Mouse (Mus musculus): ENCODE data around the gene Chrnd. TPM values are rescaled to one million over a fixed set of nuclear protein-coding genes. Genes with fewer than 3 reads are reported as not detected.

The Chrnd gene
- polyA plus RNA-seq, 1 experiment from 2014 or later = not detected

- H3K4me2 ChIP-seq (ENCODE audit: low read length) = no peak overlapping the region
- H3K9ac ChIP-seq (replicated peaks; ENCODE audit: low read depth, low read length) = no peak overlapping the region
- no peak overlapping the region for H3K4me3 ChIP-seq (replicated peaks; ENCODE audit: low read length)
- H3K27me3 ChIP-seq (replicated peaks; ENCODE audit: control insufficient read depth, insufficient read depth, low read length) = no peaks in the 10 kb centered on the region
- no peaks in the 10 kb centered on the region for H3K9me3 ChIP-seq (ENCODE audit: control insufficient read depth, low read length)
- H3K36me3 ChIP-seq (ENCODE audit: control insufficient read depth, insufficient read depth) = no peaks in the 10 kb centered on the region
- no peaks in the 10 kb centered on the region for H3K4me1 ChIP-seq (replicated peaks; ENCODE audit: control insufficient read depth, insufficient read depth, low read length)
- no peak overlapping the region for H3K27ac ChIP-seq (ENCODE audit: low read length)
- ATAC-seq = no peak
- 81% methylated on average over 12 of the region's 12 CpGs for WGBS
Measured at GRCm38 (mm10) chr1:87198119-87199065, 8.0 kb downstream of the Chrnd start.

GRCm38 (mm10) chr1:87200811-87201210 is 10.4 kb downstream of the Chrnd start:
- Histone ChIP-seq H3K4me2 (ENCODE audit: low read length) (no peak overlapping the region), H3K9ac (replicated peaks; ENCODE audit: low read depth, low read length) (no peak overlapping the region), H3K4me1 (replicated peaks; ENCODE audit: control insufficient read depth, insufficient read depth, low read length) (no peaks in the 10 kb centered on the region), H3K4me3 (replicated peaks; ENCODE audit: low read length) (no peak overlapping the region), H3K9me3 (ENCODE audit: control insufficient read depth, low read length) (no peaks in the 10 kb centered on the region), H3K27ac (ENCODE audit: low read length) (no peak overlapping the region), H3K27me3 (replicated peaks; ENCODE audit: control insufficient read depth, insufficient read depth, low read length) (no peaks in the 10 kb centered on the region), H3K36me3 (ENCODE audit: control insufficient read depth, insufficient read depth) (no peaks in the 10 kb centered on the region)
- 59% methylated on average over 2 of the region's 2 CpGs for WGBS
- ATAC-seq = no peak

GRCm38 (mm10) chr1:87201848-87202247 is 11.4 kb downstream of the Chrnd start:
- H3K4me3 ChIP-seq (replicated peaks; ENCODE audit: low read length) = no peak overlapping the region
- no peaks in the 10 kb centered on the region for H3K4me1 ChIP-seq (replicated peaks; ENCODE audit: control insufficient read depth, insufficient read depth, low read length)
- H3K9ac ChIP-seq (replicated peaks; ENCODE audit: low read depth, low read length) = no peak overlapping the region
- peaks cover 7% of the 10 kb centered on the region; the same call in 1 of the 2 replicates for H3K27me3 ChIP-seq (replicated peaks; ENCODE audit: control insufficient read depth, insufficient read depth, low read length)
- H3K27ac ChIP-seq (ENCODE audit: low read length) = no peak overlapping the region
- H3K4me2 ChIP-seq (ENCODE audit: low read length) = no peak overlapping the region
- no peaks in the 10 kb centered on the region for H3K36me3 ChIP-seq (ENCODE audit: control insufficient read depth, insufficient read depth)
- WGBS = 47% methylated on average over 1 of the region's 1 CpGs
- ATAC-seq = no peak
- no peaks in the 10 kb centered on the region for H3K9me3 ChIP-seq (ENCODE audit: control insufficient read depth, low read length)

GRCm38 (mm10) chr1:87203779-87204178 is 13.4 kb downstream of the Chrnd start:
- Histone ChIP-seq H3K4me2 (ENCODE audit: low read length) (no peak overlapping the region), H3K27ac (ENCODE audit: low read length) (no peak overlapping the region), H3K9ac (replicated peaks; ENCODE audit: low read depth, low read length) (no peak overlapping the region), H3K9me3 (ENCODE audit: control insufficient read depth, low read length) (no peaks in the 10 kb centered on the region), H3K4me3 (replicated peaks; ENCODE audit: low read length) (no peak overlapping the region), H3K36me3 (ENCODE audit: control insufficient read depth, insufficient read depth) (no peaks in the 10 kb centered on the region), H3K4me1 (replicated peaks; ENCODE audit: control insufficient read depth, insufficient read depth, low read length) (no peaks in the 10 kb centered on the region), H3K27me3 (replicated peaks; ENCODE audit: control insufficient read depth, insufficient read depth, low read length) (peaks cover 9% of the 10 kb centered on the region; the same call in 1 of the 2 replicates)
- ATAC-seq = no peak
- WGBS = 83% methylated on average over 5 of the region's 5 CpGs

GRCm38 (mm10) chr1:87204465-87204864 is 14.1 kb downstream of the Chrnd start, which contains the start of gene Chrng:
TSS of gene Chrng (plus strand) at chr1:87204657.
- Histone ChIP-seq H3K36me3 (ENCODE audit: control insufficient read depth, insufficient read depth) (no peaks in the 10 kb centered on the region), H3K9ac (replicated peaks; ENCODE audit: low read depth, low read length) (no peak within 1 kb of the TSS), H3K4me2 (ENCODE audit: low read length) (no peak within 1 kb of the TSS), H3K27ac (ENCODE audit: low read length) (no peak within 1 kb of the TSS), H3K4me1 (replicated peaks; ENCODE audit: control insufficient read depth, insufficient read depth, low read length) (no peaks in the 10 kb centered on the region), H3K27me3 (replicated peaks; ENCODE audit: control insufficient read depth, insufficient read depth, low read length) (peaks cover 9% of the 10 kb centered on the region; the same call in 1 of the 2 replicates), H3K9me3 (ENCODE audit: control insufficient read depth, low read length) (no peaks in the 10 kb centered on the region), H3K4me3 (replicated peaks; ENCODE audit: low read length) (no peak within 1 kb of the TSS)
- ATAC-seq = no peak
- 92% methylated on average over 7 of the region's 7 CpGs for WGBS

- ATAC-seq = no peak
- Histone ChIP-seq H3K4me2 (ENCODE audit: low read length) (no peak overlapping the region), H3K4me1 (replicated peaks; ENCODE audit: control insufficient read depth, insufficient read depth, low read length) (no peaks in the 10 kb centered on the region), H3K36me3 (ENCODE audit: control insufficient read depth, insufficient read depth) (no peaks in the 10 kb centered on the region), H3K9ac (replicated peaks; ENCODE audit: low read depth, low read length) (no peak overlapping the region), H3K4me3 (replicated peaks; ENCODE audit: low read length) (no peak overlapping the region), H3K9me3 (ENCODE audit: control insufficient read depth, low read length) (no peaks in the 10 kb centered on the region), H3K27me3 (replicated peaks; ENCODE audit: control insufficient read depth, insufficient read depth, low read length) (peaks cover 9% of the 10 kb centered on the region; the same call in 1 of the 2 replicates), H3K27ac (ENCODE audit: low read length) (no peak overlapping the region)
- WGBS = 73% methylated on average over 6 of the region's 6 CpGs
Measured at GRCm38 (mm10) chr1:87205038-87205437, 14.6 kb downstream of the Chrnd start.

- ATAC-seq = no peak
- H3K27ac ChIP-seq (ENCODE audit: low read length) = no peak overlapping the region
- 50% methylated on average over 3 of the region's 3 CpGs for WGBS
- H3K9ac ChIP-seq (replicated peaks; ENCODE audit: low read depth, low read length) = no peak overlapping the region
- no peak overlapping the region for H3K4me2 ChIP-seq (ENCODE audit: low read length)
- peaks cover 9% of the 10 kb centered on the region; the same call in 1 of the 2 replicates for H3K27me3 ChIP-seq (replicated peaks; ENCODE audit: control insufficient read depth, insufficient read depth, low read length)
- H3K4me3 ChIP-seq (replicated peaks; ENCODE audit: low read length) = no peak overlapping the region
- H3K36me3 ChIP-seq (ENCODE audit: control insufficient read depth, insufficient read depth) = no peaks in the 10 kb centered on the region
- H3K9me3 ChIP-seq (ENCODE audit: control insufficient read depth, low read length) = no peaks in the 10 kb centered on the region
- no peaks in the 10 kb centered on the region for H3K4me1 ChIP-seq (replicated peaks; ENCODE audit: control insufficient read depth, insufficient read depth, low read length)
Measured at GRCm38 (mm10) chr1:87205502-87205901, 15.1 kb downstream of the Chrnd start.

GRCm38 (mm10) chr1:87206339-87206738 is 15.9 kb downstream of the Chrnd start:
- Histone ChIP-seq H3K4me1 (replicated peaks; ENCODE audit: control insufficient read depth, insufficient read depth, low read length) (no peaks in the 10 kb centered on the region), H3K9me3 (ENCODE audit: control insufficient read depth, low read length) (no peaks in the 10 kb centered on the region), H3K9ac (replicated peaks; ENCODE audit: low read depth, low read length) (no peak overlapping the region), H3K36me3 (ENCODE audit: control insufficient read depth, insufficient read depth) (no peaks in the 10 kb centered on the region), H3K27ac (ENCODE audit: low read length) (no peak overlapping the region), H3K27me3 (replicated peaks; ENCODE audit: control insufficient read depth, insufficient read depth, low read length) (peaks cover 9% of the 10 kb centered on the region; the same call in 1 of the 2 replicates), H3K4me2 (ENCODE audit: low read length) (no peak overlapping the region), H3K4me3 (replicated peaks; ENCODE audit: low read length) (no peak overlapping the region)
- no peak for ATAC-seq
- WGBS = 17% methylated on average over 17 of the region's 17 CpGs

- peaks cover 4% of the 10 kb centered on the region; the same call in 1 of the 2 replicates for H3K27me3 ChIP-seq (replicated peaks; ENCODE audit: control insufficient read depth, insufficient read depth, low read length)
- no peak overlapping the region for H3K9ac ChIP-seq (replicated peaks; ENCODE audit: low read depth, low read length)
- H3K4me1 ChIP-seq (replicated peaks; ENCODE audit: control insufficient read depth, insufficient read depth, low read length) = peaks cover 23% of the 10 kb centered on the region
- no peak overlapping the region for H3K4me2 ChIP-seq (ENCODE audit: low read length)
- H3K9me3 ChIP-seq (ENCODE audit: control insufficient read depth, low read length) = no peaks in the 10 kb centered on the region
- H3K27ac ChIP-seq (ENCODE audit: low read length) = no peak overlapping the region
- 80% methylated on average over 4 of the region's 4 CpGs for WGBS
- H3K4me3 ChIP-seq (replicated peaks; ENCODE audit: low read length) = no peak overlapping the region
- no peaks in the 10 kb centered on the region for H3K36me3 ChIP-seq (ENCODE audit: control insufficient read depth, insufficient read depth)
- no peak for ATAC-seq
Measured at GRCm38 (mm10) chr1:87211431-87211830, 21.0 kb downstream of the Chrnd start.
